Mouse (Mus musculus): ENCODE data around the gene Dennd5b.

DNA sequence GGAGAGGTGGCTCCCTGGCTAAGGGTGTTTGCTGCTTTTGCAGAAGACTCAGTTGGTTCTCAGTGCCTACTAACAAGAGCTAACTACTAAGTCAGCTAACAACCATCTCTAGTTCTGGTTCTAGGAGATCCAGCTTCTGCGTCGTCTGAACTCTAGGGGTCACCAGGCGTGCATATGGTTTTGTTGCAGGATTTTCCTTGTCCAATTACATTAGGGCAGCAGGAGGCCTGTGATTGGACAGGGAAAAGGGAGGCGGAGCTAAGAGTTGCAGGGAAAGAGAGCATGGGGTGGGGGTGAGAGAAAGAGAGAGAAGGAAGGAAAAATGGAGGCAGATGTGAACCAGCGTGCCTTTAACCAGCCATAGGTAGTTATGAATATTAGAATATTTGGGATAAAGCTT, 83.0 kb downstream of the Dennd5b start:
- TF ChIP-seq CTCF (IDR thresholded peaks at IDR 0.05; ENCODE audit: borderline replicate concordance, insufficient read depth, low read length): no peak
- TF ChIP-seq POLR2A (IDR thresholded peaks at IDR 0.05; ENCODE audit: low read depth, low read length): no peak

Measured in embryonic fibroblast, embryonic 13.5 days (primary cell).